Mouse (Mus musculus): ENCODE results near the gene Pnliprp2. TPM values are rescaled to one million over a fixed set of nuclear protein-coding genes. Genes with fewer than 3 reads are reported as not detected.
A peak's percentile ranks its signal among the peaks of the same experiment; 100 is the strongest.

Pnliprp2 gene
- polyA plus RNA-seq, 1 experiment from 2014 or later, result 0.26 TPM

GRCm38 (mm10) chr19:58742711-58743110 lies 16.8 kb upstream of the Pnliprp2 start:
- H3K9me3 ChIP-seq (replicated peaks; ENCODE audit: control insufficient read depth, low read length), result no peaks in the 10 kb centered on the region
- no peak overlapping the region for H3K27ac ChIP-seq (ENCODE audit: low read depth, low read length)
- H3K4me1 ChIP-seq (ENCODE audit: control insufficient read depth, insufficient read depth, low read length), result no peaks in the 10 kb centered on the region
- no peak overlapping the region for H3K4me2 ChIP-seq
- no peak for ATAC-seq (replicated peaks; ENCODE audit: insufficient number of reproducible peaks, low FRiP score, low TSS enrichment)
- no peak overlapping the region for H3K9ac ChIP-seq (ENCODE audit: low read depth, low read length)
- 79% methylated on average over 4 of the region's 4 CpGs for WGBS (ENCODE audit: insufficient replicate concordance)
- H3K27me3 ChIP-seq (ENCODE audit: control insufficient read depth, insufficient read depth, low read length), result no peaks in the 10 kb centered on the region
- H3K4me3 ChIP-seq (ENCODE audit: low read depth, low read length), result no peak overlapping the region
- no peaks in the 10 kb centered on the region for H3K36me3 ChIP-seq (ENCODE audit: control insufficient read depth, insufficient read depth, low read length)

- Histone ChIP-seq H3K9ac (ENCODE audit: low read depth, low read length) (no peak overlapping the region), H3K27ac (ENCODE audit: low read depth, low read length) (no peak overlapping the region), H3K27me3 (ENCODE audit: control insufficient read depth, insufficient read depth, low read length) (no peaks in the 10 kb centered on the region), H3K36me3 (ENCODE audit: control insufficient read depth, insufficient read depth, low read length) (no peaks in the 10 kb centered on the region), H3K4me3 (ENCODE audit: low read depth, low read length) (no peak overlapping the region), H3K9me3 (replicated peaks; ENCODE audit: control insufficient read depth, low read length) (no peaks in the 10 kb centered on the region), H3K4me1 (ENCODE audit: control insufficient read depth, insufficient read depth, low read length) (no peaks in the 10 kb centered on the region), H3K4me2 (no peak overlapping the region)
- ATAC-seq (replicated peaks; ENCODE audit: insufficient number of reproducible peaks, low FRiP score, low TSS enrichment), result no peak
- 74% methylated on average over 4 of the region's 4 CpGs for WGBS (ENCODE audit: insufficient replicate concordance)
Measured at GRCm38 (mm10) chr19:58743736-58744135, 15.8 kb upstream of the Pnliprp2 start.

- 81% methylated on average over 9 of the region's 9 CpGs for WGBS (ENCODE audit: insufficient replicate concordance)
- Histone ChIP-seq H3K4me2 (no peak overlapping the region), H3K27me3 (ENCODE audit: control insufficient read depth, insufficient read depth, low read length) (no peaks in the 10 kb centered on the region), H3K9me3 (replicated peaks; ENCODE audit: control insufficient read depth, low read length) (no peaks in the 10 kb centered on the region), H3K36me3 (ENCODE audit: control insufficient read depth, insufficient read depth, low read length) (no peaks in the 10 kb centered on the region), H3K9ac (ENCODE audit: low read depth, low read length) (no peak overlapping the region), H3K4me3 (ENCODE audit: low read depth, low read length) (no peak overlapping the region), H3K27ac (ENCODE audit: low read depth, low read length) (no peak overlapping the region), H3K4me1 (ENCODE audit: control insufficient read depth, insufficient read depth, low read length) (no peaks in the 10 kb centered on the region)
- ATAC-seq (replicated peaks; ENCODE audit: insufficient number of reproducible peaks, low FRiP score, low TSS enrichment), result no peak
Measured at GRCm38 (mm10) chr19:58747498-58748000, 12.0 kb upstream of the Pnliprp2 start.

GRCm38 (mm10) chr19:58750822-58751221 lies 8.7 kb upstream of the Pnliprp2 start:
- no peak overlapping the region for H3K27ac ChIP-seq (ENCODE audit: low read depth, low read length)
- no peak overlapping the region for H3K4me3 ChIP-seq (ENCODE audit: low read depth, low read length)
- 66% methylated on average over 2 of the region's 2 CpGs for WGBS (ENCODE audit: insufficient replicate concordance)
- no peaks in the 10 kb centered on the region for H3K27me3 ChIP-seq (ENCODE audit: control insufficient read depth, insufficient read depth, low read length)
- ATAC-seq (replicated peaks; ENCODE audit: insufficient number of reproducible peaks, low FRiP score, low TSS enrichment), result no peak
- H3K9me3 ChIP-seq (replicated peaks; ENCODE audit: control insufficient read depth, low read length), result no peaks in the 10 kb centered on the region
- no peaks in the 10 kb centered on the region for H3K36me3 ChIP-seq (ENCODE audit: control insufficient read depth, insufficient read depth, low read length)
- no peak overlapping the region for H3K4me2 ChIP-seq
- no peak overlapping the region for H3K9ac ChIP-seq (ENCODE audit: low read depth, low read length)
- no peaks in the 10 kb centered on the region for H3K4me1 ChIP-seq (ENCODE audit: control insufficient read depth, insufficient read depth, low read length)

GRCm38 (mm10) chr19:58751504-58751903 lies 8.0 kb upstream of the Pnliprp2 start:
- no peaks in the 10 kb centered on the region for H3K27me3 ChIP-seq (ENCODE audit: control insufficient read depth, insufficient read depth, low read length)
- H3K27ac ChIP-seq (ENCODE audit: low read depth, low read length), result no peak overlapping the region
- H3K9me3 ChIP-seq (replicated peaks; ENCODE audit: control insufficient read depth, low read length), result no peaks in the 10 kb centered on the region
- ATAC-seq (replicated peaks; ENCODE audit: insufficient number of reproducible peaks, low FRiP score, low TSS enrichment), result no peak
- no peaks in the 10 kb centered on the region for H3K36me3 ChIP-seq (ENCODE audit: control insufficient read depth, insufficient read depth, low read length)
- no peaks in the 10 kb centered on the region for H3K4me1 ChIP-seq (ENCODE audit: control insufficient read depth, insufficient read depth, low read length)
- 62% methylated on average over 2 of the region's 2 CpGs for whole genome bisulfite sequencing (ENCODE audit: insufficient replicate concordance)
- H3K4me3 ChIP-seq (ENCODE audit: low read depth, low read length), result no peak overlapping the region
- no peak overlapping the region for H3K9ac ChIP-seq (ENCODE audit: low read depth, low read length)
- H3K4me2 ChIP-seq, result no peak overlapping the region

GRCm38 (mm10) chr19:58758871-58759270 lies 648 bp upstream of the Pnliprp2 start:
- Histone ChIP-seq H3K36me3 (ENCODE audit: control insufficient read depth, insufficient read depth, low read length) (no peaks in the 10 kb centered on the region), H3K9ac (ENCODE audit: low read depth, low read length) (no peak overlapping the region), H3K27me3 (ENCODE audit: control insufficient read depth, insufficient read depth, low read length) (0 out of 2 replicates have a peak, but pooled peaks cover 2% of the 10 kb centered on the region), H3K27ac (ENCODE audit: low read depth, low read length) (no peak overlapping the region), H3K9me3 (replicated peaks; ENCODE audit: control insufficient read depth, low read length) (no peaks in the 10 kb centered on the region), H3K4me3 (ENCODE audit: low read depth, low read length) (no peak overlapping the region), H3K4me2 (no peak overlapping the region), H3K4me1 (ENCODE audit: control insufficient read depth, insufficient read depth, low read length) (no peaks in the 10 kb centered on the region)
- no peak for ATAC-seq (replicated peaks; ENCODE audit: insufficient number of reproducible peaks, low FRiP score, low TSS enrichment)
- 81% methylated on average over 4 of the region's 4 CpGs for WGBS (ENCODE audit: insufficient replicate concordance)

GRCm38 (mm10) chr19:58762316-58762715 lies 2.8 kb downstream of the Pnliprp2 start:
- Histone ChIP-seq H3K27ac (ENCODE audit: low read depth, low read length) (no peak overlapping the region), H3K9ac (ENCODE audit: low read depth, low read length) (no peak overlapping the region), H3K9me3 (replicated peaks; ENCODE audit: control insufficient read depth, low read length) (no peaks in the 10 kb centered on the region), H3K27me3 (ENCODE audit: control insufficient read depth, insufficient read depth, low read length) (0 out of 2 replicates have a peak, but pooled peaks cover 2% of the 10 kb centered on the region), H3K4me1 (ENCODE audit: control insufficient read depth, insufficient read depth, low read length) (no peaks in the 10 kb centered on the region), H3K4me3 (ENCODE audit: low read depth, low read length) (no peak overlapping the region), H3K4me2 (no peak overlapping the region), H3K36me3 (ENCODE audit: control insufficient read depth, insufficient read depth, low read length) (no peaks in the 10 kb centered on the region)
- no peak for ATAC-seq (replicated peaks; ENCODE audit: insufficient number of reproducible peaks, low FRiP score, low TSS enrichment)
- 18% methylated on average over 6 of the region's 6 CpGs for WGBS (ENCODE audit: insufficient replicate concordance)

- H3K9ac ChIP-seq (ENCODE audit: low read depth, low read length), result no peak overlapping the region
Measured at GRCm38 (mm10) chr19:58762848-58763541, 3.5 kb downstream of the Pnliprp2 start.

GRCm38 (mm10) chr19:58767329-58767728 lies 7.8 kb downstream of the Pnliprp2 start:
- Histone ChIP-seq H3K9ac (ENCODE audit: low read depth, low read length) (no peak overlapping the region), H3K4me2 (no peak overlapping the region), H3K4me1 (ENCODE audit: control insufficient read depth, insufficient read depth, low read length) (no peaks in the 10 kb centered on the region), H3K9me3 (replicated peaks; ENCODE audit: control insufficient read depth, low read length) (no peaks in the 10 kb centered on the region), H3K27ac (ENCODE audit: low read depth, low read length) (no peak overlapping the region), H3K36me3 (ENCODE audit: control insufficient read depth, insufficient read depth, low read length) (no peaks in the 10 kb centered on the region), H3K27me3 (ENCODE audit: control insufficient read depth, insufficient read depth, low read length) (0 out of 2 replicates have a peak, but pooled peaks cover 2% of the 10 kb centered on the region), H3K4me3 (ENCODE audit: low read depth, low read length) (no peak overlapping the region)
- WGBS (ENCODE audit: insufficient replicate concordance), result 94% methylated on average over 6 of the region's 6 CpGs
- no peak for ATAC-seq (replicated peaks; ENCODE audit: insufficient number of reproducible peaks, low FRiP score, low TSS enrichment)

More at GRCm38 (mm10) chr19:58762848-58763541, 3.5 kb downstream of the Pnliprp2 start:
- Histone ChIP-seq H3K9me3 (replicated peaks; ENCODE audit: control insufficient read depth, low read length) (no peaks in the 10 kb centered on the region), H3K4me2 (0 out of 2 replicates have a peak overlapping the region, but pooled peaks have one; percentile 6), H3K4me3 (ENCODE audit: low read depth, low read length) (no peak overlapping the region), H3K4me1 (ENCODE audit: control insufficient read depth, insufficient read depth, low read length) (no peaks in the 10 kb centered on the region), H3K27me3 (ENCODE audit: control insufficient read depth, insufficient read depth, low read length) (0 out of 2 replicates have a peak, but pooled peaks cover 2% of the 10 kb centered on the region), H3K36me3 (ENCODE audit: control insufficient read depth, insufficient read depth, low read length) (no peaks in the 10 kb centered on the region), H3K27ac (ENCODE audit: low read depth, low read length) (no peak overlapping the region)
- WGBS (ENCODE audit: insufficient replicate concordance), result 5% methylated on average over 12 of the region's 12 CpGs
- 0 out of 2 replicates have a peak, but pooled peaks have one; percentile 46 for ATAC-seq (replicated peaks; ENCODE audit: insufficient number of reproducible peaks, low FRiP score, low TSS enrichment)

All from heart, embryonic 11.5 days (tissue).